Mouse (Mus musculus): ENCODE measurements at regions not wholly inside any gene's neighbourhood (a gene's known extent, or its start where the extent isn't known, plus 50 kb on each side); places are given as distances from the start of the nearest gene placed in this dataset.

DNA sequence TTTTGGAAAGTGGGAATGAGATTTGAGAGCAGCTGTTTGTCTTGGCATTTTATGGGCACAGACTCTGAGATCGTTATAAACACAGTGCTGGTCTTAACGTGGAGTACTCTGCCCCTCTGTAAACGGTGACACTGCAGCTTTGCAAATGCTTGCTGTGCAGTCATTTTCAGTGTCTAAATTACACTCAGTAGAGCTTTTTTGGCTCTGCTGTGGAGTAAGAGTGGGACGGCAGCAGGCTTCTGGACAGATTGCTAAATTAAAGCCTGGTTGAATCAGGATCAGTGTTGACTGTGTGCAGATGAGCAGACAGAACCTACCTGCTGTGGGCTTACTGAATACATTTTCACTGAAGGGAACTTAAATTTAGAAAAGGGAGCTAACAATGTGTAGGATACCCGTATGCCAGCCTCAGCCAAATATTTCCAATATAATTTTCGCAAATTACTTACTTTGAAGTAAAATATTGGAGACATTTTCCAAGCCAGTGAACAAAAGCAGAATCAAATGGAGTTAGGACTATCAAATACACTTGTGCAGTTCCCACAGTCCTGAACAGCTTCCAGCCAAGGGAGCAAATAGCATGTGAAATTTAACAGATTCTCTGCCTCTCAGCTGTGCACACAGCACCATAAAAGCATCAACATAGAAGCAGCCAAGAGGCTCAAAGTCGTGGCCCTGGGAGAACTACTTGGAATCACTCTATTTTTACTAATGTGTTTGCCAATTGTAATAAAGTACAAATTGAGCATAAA is 148.1 kb upstream of the Stac start:
- no peak for DNase-seq (ENCODE audit: extremely low spot score, low read depth, low spot score)

DNA sequence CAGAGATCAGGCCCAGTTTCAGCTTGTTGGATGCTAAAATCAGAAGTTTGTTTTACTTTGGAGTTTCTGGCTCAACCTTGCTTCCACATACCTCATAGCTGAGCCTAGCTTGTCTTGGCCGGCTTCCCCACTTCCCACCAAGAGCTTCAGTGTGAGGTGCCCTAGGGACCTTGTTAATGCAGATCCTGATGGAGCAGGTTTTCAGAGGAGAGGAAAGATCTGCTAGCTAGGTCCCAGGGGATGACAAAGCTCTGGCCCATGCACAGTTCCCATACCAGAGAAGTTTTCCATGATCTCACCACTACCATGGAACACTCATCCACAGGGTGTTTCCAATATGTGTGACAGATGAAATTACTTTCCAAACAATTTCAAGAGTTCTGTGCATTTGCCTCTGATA is 131.9 kb upstream of the Stac start:
- no peak for DNase-seq (ENCODE audit: extremely low spot score, low read depth, low spot score)

DNA sequence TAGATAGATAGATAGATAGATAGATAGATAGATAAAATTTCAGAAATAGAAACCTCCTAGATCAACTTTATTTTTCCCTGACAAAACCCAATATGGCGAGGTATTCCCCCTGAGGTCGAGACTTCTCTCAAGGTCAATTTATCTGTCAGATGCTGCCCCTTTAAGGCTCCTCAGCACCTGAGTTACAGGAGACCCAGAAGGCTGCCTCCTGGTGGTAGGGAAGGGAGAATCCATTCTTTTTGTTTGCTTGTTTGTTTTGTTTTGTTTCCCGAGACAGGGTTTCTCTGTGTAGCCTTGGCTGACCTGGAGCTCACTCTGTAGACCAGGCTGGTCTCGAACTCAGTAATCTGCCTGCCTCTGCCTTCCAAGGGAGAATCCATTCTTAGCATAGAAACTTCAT is 127.3 kb upstream of the Stac start:
- no peak for DNase-seq (ENCODE audit: extremely low spot score, low read depth, low spot score)

DNA sequence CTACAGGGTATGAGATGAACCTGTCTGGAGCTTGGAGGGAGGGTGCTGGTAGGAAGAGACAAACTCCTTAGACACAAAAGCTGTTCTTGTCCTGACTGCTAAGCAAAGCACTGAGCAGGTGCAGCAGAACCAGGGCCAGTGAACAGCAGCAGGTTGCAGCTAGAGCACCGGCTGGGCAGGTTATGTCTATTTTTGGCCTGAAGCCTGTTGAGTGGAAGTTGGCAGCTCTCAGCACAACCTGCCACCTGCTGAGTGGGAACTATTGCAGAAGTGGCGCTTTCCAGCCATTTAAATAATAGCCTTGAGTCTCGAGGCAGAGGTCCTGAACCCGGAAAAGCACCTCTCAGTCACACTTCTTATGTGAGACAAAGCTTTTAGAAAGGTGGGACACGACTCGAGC is 114.8 kb upstream of the Stac start:
- DNase-seq (ENCODE audit: extremely low spot score, low read depth, low spot score) = no peak

DNA sequence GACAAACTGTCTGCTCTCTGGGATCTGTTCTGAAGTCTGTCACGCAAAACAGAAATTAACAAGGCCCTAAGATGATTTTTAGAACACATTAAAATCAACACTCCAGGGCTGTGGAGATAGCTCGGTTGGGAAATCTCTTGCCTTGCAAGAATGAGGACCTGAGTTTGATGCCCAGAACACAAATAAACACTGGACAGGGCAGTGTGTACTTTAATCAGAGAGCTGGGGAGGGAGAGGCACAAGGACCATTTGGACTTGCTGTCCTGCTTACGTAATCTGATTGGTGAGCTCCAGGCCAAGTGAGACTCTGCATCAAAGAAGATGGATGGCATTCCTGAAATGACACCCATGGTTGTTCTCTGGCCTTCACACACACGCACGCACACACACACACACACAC is 111.2 kb upstream of the Stac start:
- no peak for DNase-seq (ENCODE audit: extremely low spot score, low read depth, low spot score)

DNA sequence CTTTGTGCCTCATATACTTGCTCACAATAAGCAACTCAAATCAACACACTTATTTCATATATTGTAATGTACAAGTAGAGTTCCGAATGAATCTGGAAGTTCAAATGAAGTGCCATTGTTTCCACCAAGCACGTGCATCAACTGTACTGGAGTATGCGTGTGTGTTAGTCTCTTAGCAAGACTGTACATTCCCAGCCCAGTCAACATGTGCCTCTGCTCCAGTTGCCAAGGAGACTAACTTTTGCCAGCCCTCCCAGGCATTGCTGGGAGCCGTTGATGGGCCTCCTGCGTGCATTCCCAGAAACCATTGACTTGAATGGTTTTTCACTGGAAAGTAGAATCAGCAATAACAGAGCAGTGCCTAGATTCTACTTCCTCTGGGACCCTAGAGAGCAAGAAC is 110.7 kb upstream of the Stac start:
- DNase-seq (ENCODE audit: extremely low spot score, low read depth, low spot score) = no peak

DNA sequence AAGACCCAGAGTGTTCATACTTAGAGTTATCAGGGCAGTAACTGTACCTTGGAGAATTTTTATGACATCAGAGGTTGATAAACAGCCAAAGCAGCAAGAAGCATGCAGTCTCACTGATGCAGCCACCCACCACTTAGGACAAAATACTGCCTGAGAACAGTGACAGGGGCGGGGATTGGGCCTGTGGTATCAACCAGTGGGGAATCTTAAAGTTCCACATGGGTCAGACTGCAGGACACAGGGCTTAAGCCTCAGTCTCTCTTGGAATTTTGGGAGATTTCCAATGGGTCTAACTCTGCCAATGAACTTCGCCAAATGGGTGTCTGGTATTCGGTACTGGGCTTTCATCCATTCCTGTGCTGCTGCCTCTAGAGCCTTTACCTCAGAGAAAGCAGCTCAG is 88.8 kb upstream of the Stac start:
- no peak for DNase-seq (ENCODE audit: extremely low spot score, low read depth, low spot score)

DNA sequence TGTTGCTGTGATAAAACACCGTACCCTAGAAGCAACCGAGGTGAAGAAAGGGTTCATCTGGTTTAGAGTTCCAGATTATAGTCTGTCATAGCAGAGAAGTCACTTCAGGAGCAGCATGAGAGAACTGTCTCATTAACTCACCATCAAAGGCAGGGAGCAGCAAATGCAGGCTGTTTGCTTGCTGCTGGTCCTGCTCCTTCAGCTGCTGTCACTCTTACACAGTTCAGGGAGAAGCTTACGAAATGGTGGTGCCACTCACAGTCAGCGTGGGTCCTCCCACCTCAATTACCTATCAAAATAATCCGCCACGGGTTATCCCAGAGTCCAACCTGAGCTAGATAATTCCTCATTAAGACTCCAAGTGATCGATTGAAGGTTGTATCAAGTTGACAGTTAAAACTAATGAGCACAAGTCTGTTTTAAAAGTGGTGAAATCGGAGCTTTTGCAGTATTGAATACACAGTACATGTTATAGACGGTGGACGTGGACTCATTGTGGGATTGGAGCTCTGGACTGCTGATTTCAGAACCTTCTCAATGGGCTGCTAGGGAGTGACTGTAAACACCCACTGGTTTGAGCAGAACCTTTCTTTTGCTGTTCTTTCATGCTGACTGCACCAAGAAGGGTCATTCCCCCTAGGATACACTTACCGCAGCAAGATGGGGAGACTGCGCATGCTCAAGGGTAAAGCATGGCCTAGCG is 87.4 kb upstream of the Stac start:
- no peak for DNase-seq (ENCODE audit: extremely low spot score, low read depth, low spot score)

DNA sequence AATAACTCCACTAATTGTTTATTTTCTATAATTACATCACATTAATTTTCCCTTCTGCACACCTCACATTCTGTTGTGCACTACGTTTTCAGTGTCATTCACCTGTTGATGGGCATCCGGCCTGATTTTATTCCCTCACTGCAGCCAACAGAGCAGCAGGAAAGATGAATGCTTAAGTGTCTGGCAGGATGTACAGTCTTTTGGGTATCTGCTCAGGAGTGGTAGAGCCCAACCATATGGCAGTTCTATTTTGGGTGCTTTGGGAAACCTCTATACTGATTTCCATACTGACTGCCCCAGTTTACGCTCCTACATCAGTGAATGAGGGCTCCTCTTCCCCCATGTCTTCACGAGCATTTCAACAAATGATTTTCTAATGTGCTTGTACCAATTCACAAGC is 84.1 kb upstream of the Stac start:
- no peak for DNase-seq (ENCODE audit: extremely low spot score, low read depth, low spot score)

DNA sequence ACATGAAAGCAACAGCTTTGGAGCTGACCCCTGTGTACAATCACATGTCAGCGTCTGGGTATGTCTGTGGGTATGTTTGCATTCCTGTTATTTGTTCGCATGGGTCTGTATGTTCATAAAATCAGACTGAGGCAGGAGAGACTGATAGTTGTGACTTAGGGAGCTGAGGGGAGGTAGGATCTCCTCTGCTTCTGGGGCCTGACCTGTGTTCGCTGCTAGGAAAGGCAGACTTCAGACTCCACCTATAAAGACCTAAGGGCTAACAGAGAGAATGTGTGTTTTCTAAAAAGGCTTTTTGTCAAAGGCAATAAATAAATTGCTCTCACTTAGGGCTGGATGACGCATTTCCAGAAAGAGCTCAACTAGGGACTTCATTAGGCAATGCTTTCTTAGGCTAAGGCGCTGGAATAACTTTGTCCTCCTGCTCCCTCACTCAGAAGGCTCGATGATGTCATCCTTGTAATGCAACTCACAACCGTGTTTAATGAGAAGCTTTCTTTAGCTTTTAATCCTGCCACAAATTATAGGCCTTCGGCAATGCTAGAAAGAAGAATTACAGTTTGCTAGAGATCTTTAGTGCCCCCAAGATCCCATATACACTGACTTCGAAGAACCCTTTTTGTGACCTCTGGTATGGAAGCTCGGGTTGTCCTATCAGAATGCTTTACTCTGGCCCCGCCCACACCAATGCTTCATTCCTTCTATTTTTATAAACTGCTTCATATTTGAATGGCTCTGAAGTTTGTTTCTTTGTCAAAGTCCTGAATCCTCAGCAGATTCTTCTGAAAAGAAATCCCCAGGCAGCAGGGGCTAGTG is 72.7 kb upstream of the Stac start:
- no peak for DNase-seq (ENCODE audit: extremely low spot score, low read depth, low spot score)

DNA sequence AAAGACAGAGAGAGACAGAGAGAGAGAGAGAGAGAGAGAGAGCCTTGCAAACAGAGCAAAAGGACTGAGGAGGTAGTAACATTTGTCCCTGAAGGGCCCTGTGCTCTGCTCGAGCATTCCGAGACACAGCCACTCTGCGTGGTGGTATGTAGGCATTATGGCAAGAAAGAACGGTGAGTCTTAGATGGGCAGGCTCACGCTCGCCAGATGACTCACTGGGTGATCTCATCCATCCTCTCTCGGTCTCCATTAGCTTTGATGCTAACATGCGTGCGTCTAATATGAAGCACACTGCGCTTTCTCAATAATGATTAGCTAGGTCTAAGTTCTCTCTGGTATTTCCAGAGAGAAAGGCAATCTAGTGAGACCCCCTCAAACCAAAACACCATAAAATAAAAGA is 65.1 kb upstream of the Stac start:
- DNase-seq (ENCODE audit: extremely low spot score, low read depth, low spot score) = no peak

DNA sequence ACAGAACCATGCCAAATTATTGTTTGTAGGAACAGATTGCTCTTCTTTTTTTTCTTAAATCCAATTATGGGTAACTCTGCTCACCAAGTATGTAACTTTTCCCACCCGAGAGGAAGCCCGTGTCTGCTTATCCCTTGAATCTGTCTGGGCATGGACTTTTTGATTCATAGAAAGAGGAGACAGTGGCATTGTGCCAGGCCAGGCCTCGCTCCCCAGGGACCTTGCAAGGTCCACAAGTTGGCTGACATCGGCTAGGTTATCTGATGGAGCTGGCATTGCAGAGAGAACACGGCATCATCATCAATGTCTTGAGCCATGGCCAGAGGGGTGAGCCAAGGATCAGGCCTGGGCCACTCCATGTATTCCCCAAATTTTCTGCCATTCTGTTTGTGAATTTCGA is 56.0 kb upstream of the Stac start:
- no peak for DNase-seq (ENCODE audit: extremely low spot score, low read depth, low spot score)

DNA sequence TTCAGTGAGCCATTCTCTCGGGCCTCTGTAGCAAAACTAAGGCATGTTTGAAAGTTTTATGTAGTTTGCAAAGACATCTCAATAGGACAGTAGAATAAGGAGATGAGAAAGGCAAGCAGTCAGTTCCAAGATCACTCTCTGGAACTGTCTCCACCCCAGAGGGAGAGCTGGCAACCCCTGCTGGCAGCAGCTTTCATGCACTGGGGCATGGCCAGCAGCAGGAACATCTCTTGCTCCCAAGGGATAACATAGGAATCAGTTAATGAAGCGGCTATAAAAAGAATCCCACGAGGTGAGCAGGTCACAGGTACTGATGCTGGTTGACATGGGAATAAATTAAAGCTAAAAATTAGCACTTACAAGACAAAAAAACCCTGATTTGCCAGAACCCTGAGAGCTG is 55.1 kb upstream of the Stac start:
- no peak for DNase-seq (ENCODE audit: extremely low spot score, low read depth, low spot score)

All from hindlimb bud, embryonic 11.5 days (tissue).